Comparison of ENCODE assay signal across 9 mouse cellular contexts in the genomic region with DNA sequence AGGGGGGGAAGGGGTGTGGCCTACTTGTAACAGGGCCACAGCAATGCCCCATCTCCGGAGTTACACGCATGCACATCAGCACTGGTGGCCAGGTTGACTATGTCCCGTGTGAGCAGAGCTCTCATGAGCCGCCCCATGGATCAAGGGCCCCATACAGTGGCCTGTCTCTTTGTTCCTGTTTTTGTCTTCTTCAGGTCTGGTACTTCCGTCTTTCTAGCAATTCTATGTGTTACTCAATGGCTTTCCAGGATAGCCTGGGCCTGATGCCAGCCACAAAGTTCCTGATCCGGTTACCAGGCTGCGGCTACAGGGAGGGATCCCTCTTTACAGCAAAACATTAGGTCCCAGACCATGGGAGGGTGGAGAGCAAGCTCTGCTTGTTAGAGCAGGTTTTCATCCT. TPM values are rescaled to one million over a fixed set of nuclear protein-coding genes. Genes with fewer than 3 reads are reported as not detected.
DNase-seq lines count a peak whose midpoint lies in the region; ATAC-seq and TF ChIP-seq lines count a peak whose summit lies in the region.
"Had no signal": no experiment of that assay in that cellular context is flagged by ENCODE, and none has a peak within 500 bp of the region (broad histone marks: within the 10 kb centered on the region; RNA-seq: fewer than 3 reads in every experiment).

No protein-coding gene starts in this region.

- peaks cover 12% of the 10 kb centered on the region; the same call in 1 of the 2 replicates for H3K4me1 ChIP-seq in kidney, embryonic 16.5 days (ENCODE audit: insufficient read depth, low read length)
- H3K4me1 ChIP-seq in MEL (ENCODE audit: control insufficient read depth in 1 of 2, insufficient read depth in 2 of 2, low read length in 2 of 2) = peaks cover 0 to 11% of the 10 kb centered on the region in 2 experiments; a peak in 3 of 4 replicates
- H3K4me1 ChIP-seq in lung, embryonic 14.5 days (ENCODE audit: insufficient read depth) = no peaks in the 10 kb centered on the region

- no peak overlapping the region for H3K4me3 ChIP-seq in kidney, embryonic 16.5 days (ENCODE audit: low read length)
- H3K4me3 ChIP-seq in MEL (ENCODE audit: control insufficient read depth in 1 of 2, insufficient read depth in 1 of 2, low read depth in 2 of 2, low read length in 2 of 2) = peak overlapping the region; percentile 13 to 21; a peak in 2 of 4 replicates
- no peak overlapping the region for H3K4me3 ChIP-seq in lung, embryonic 14.5 days (ENCODE audit: low read depth, low read length)
- H3K4me3 ChIP-seq: liver, embryonic 13.5 days had no signal

- peak in 1 of 2 experiments; percentile 76; a peak in 2 of 4 replicates for TF ChIP-seq EP300 in MEL (IDR thresholded peaks at IDR 0.05; ENCODE audit: low read depth in 1 of 2, low read length in 2 of 2)

- H3K9ac ChIP-seq in kidney, embryonic 16.5 days (replicated peaks; ENCODE audit: low read length) = no peak overlapping the region
- H3K9ac ChIP-seq in MEL (ENCODE audit: control insufficient read depth, low read depth, low read length, poor library complexity, severe bottlenecking) = peak overlapping the region; percentile 44
- H3K9ac ChIP-seq in lung, embryonic 14.5 days = no peak overlapping the region
- H3K9ac ChIP-seq: liver, embryonic 13.5 days had no signal

- no peaks in the 10 kb centered on the region for H3K27me3 ChIP-seq in kidney, embryonic 16.5 days (ENCODE audit: insufficient read depth, low read length)
- H3K27me3 ChIP-seq in MEL (ENCODE audit: control insufficient read depth in 1 of 2, insufficient read depth in 2 of 2, low read length in 2 of 2) = no peaks in the 10 kb centered on the region
- no peaks in the 10 kb centered on the region for H3K27me3 ChIP-seq in lung, embryonic 14.5 days (ENCODE audit: insufficient read depth, low read length)
- H3K27me3 ChIP-seq: liver, embryonic 13.5 days had no signal

- no peak overlapping the region for H3K27ac ChIP-seq in kidney, embryonic 16.5 days (ENCODE audit: low read length)
- H3K27ac ChIP-seq in MEL (ENCODE audit: control insufficient read depth, low read depth, low read length) = 0 out of 2 replicates have a peak overlapping the region, but pooled peaks have one; percentile 26
- no peak overlapping the region for H3K27ac ChIP-seq in lung, embryonic 14.5 days (ENCODE audit: low read depth)
- H3K27ac ChIP-seq: liver, embryonic 13.5 days had no signal

- TF ChIP-seq CTCF in MEL (IDR thresholded peaks at IDR 0.05 in 2 of 3, conservative IDR thresholded peaks at IDR 0.05 in 1 of 3; ENCODE audit: control insufficient read depth in 1 of 3, insufficient read depth in 1 of 3, low read depth in 2 of 3, low read length in 3 of 3, poor library complexity in 1 of 3, severe bottlenecking in 1 of 3) = no peak
- no peak for TF ChIP-seq CTCF in lung, embryonic 14.5 days (IDR thresholded peaks at IDR 0.05; ENCODE audit: low read depth)

- H3K9me3 ChIP-seq in kidney, embryonic 16.5 days (ENCODE audit: low read length) = no peaks in the 10 kb centered on the region
- H3K9me3 ChIP-seq in MEL (replicated peaks; ENCODE audit: insufficient read depth, low read length) = no peaks in the 10 kb centered on the region
- H3K9me3 ChIP-seq in lung, embryonic 14.5 days (ENCODE audit: low read depth, low read length) = no peaks in the 10 kb centered on the region
- H3K9me3 ChIP-seq: liver, embryonic 13.5 days had no signal

- H3K36me3 ChIP-seq in kidney, embryonic 16.5 days (ENCODE audit: insufficient read depth, low read length) = no peaks in the 10 kb centered on the region
- H3K36me3 ChIP-seq in MEL (ENCODE audit: control insufficient read depth in 1 of 2, insufficient read depth in 2 of 2, low read length in 2 of 2) = peaks cover 0 to 5% of the 10 kb centered on the region in 2 experiments; a peak in 2 of 4 replicates
- H3K36me3 ChIP-seq in lung, embryonic 14.5 days (ENCODE audit: insufficient read depth) = no peaks in the 10 kb centered on the region
- H3K36me3 ChIP-seq: liver, embryonic 13.5 days had no signal

- peak; percentile 56 for DNase-seq in kidney, postnatal 10 days
- peak; percentile 85 for DNase-seq in MEL (ENCODE audit: low read depth, low spot score)
- DNase-seq in c-Kit-positive CD71-negative TER-119-negative erythroid progenitor cells, embryonic 14.5 days (ENCODE audit: low read depth) = peak; percentile 32
- DNase-seq in lung, embryonic 14.5 days = peak; percentile 60
- DNase-seq in frontal cortex, postnatal 14 days (ENCODE audit: low spot score in 2 of 2) = no peak
- no peak for DNase-seq in thymus, postnatal 4 days
- DNase-seq: liver, embryonic 13.5 days had no signal

- H3K79me2 ChIP-seq in MEL (ENCODE audit: control insufficient read depth, insufficient read depth, low read length, poor library complexity) = no peaks in the 10 kb centered on the region

- no peak for TF ChIP-seq POLR2A in MEL (IDR thresholded peaks at IDR 0.05; ENCODE audit: control insufficient read depth in 1 of 2, insufficient read depth in 1 of 2, low read depth in 1 of 2, low read length in 2 of 2, poor library complexity in 1 of 2)

- ATAC-seq in kidney, embryonic 16.5 days (ENCODE audit: low FRiP score, low TSS enrichment) = no peak
- ATAC-seq in lung, embryonic 14.5 days (ENCODE audit: insufficient read depth) = no peak
- no peak for ATAC-seq in megakaryocyte-erythroid progenitor cell, adult 5-6 weeks (replicated peaks; ENCODE audit: low FRiP score, low TSS enrichment, poor library complexity, severe bottlenecking)

- TF ChIP-seq RAD21 in MEL (IDR thresholded peaks at IDR 0.05; ENCODE audit: low read depth, low read length) = peak; percentile 9

- no peak overlapping the region for H3K4me2 ChIP-seq in kidney, embryonic 16.5 days (replicated peaks; ENCODE audit: low read depth, low read length)
- H3K4me2 ChIP-seq in lung, embryonic 14.5 days = no peak overlapping the region
- H3K4me2 ChIP-seq: liver, embryonic 13.5 days had no signal

- 86% methylated on average over 7 of the region's 7 CpGs for WGBS in kidney, embryonic 16.5 days
- WGBS in lung, embryonic 14.5 days = 82% methylated on average over 7 of the region's 7 CpGs

TF ChIP-seq in MEL, 35 proteins besides CTCF, POLR2A, EP300 and RAD21:
- no peak for TF ChIP-seq ZKSCAN1 (IDR thresholded peaks at IDR 0.05; ENCODE audit: low read depth, low read length)
- no peak for TF ChIP-seq JUND (IDR thresholded peaks at IDR 0.05; ENCODE audit: low read depth, low read length)
- 0 out of 2 replicates have a peak, but pooled peaks have one; percentile 27 for TF ChIP-seq TCF12 (IDR thresholded peaks at IDR 0.05; ENCODE audit: low read depth, low read length)
- no peak for TF ChIP-seq MAZ (IDR thresholded peaks at IDR 0.05; ENCODE audit: low read depth, low read length)
- TF ChIP-seq MAX (IDR thresholded peaks at IDR 0.05; ENCODE audit: low read length) = no peak
- TF ChIP-seq SIN3A (IDR thresholded peaks at IDR 0.05; ENCODE audit: low read length) = no peak; the same call in 1 of the 2 replicates
- no peak; the same call in 1 of the 2 replicates for TF ChIP-seq HCFC1 (IDR thresholded peaks at IDR 0.05; ENCODE audit: low read depth, low read length)
- no peak for TF ChIP-seq GATA1 (IDR thresholded peaks at IDR 0.05; ENCODE audit: low read depth, low read length)
- TF ChIP-seq SMC3 (IDR thresholded peaks at IDR 0.05; ENCODE audit: low read depth, low read length) = 0 out of 2 replicates have a peak, but pooled peaks have one; percentile 9
- no peak for TF ChIP-seq ETS1 (IDR thresholded peaks at IDR 0.05; ENCODE audit: low read depth, low read length)
- peak; percentile 76 for TF ChIP-seq ELF1 (IDR thresholded peaks at IDR 0.05; ENCODE audit: low read depth, low read length)
- TF ChIP-seq ZMIZ1 (IDR thresholded peaks at IDR 0.05; ENCODE audit: low read depth, low read length) = no peak
- TF ChIP-seq TBP (IDR thresholded peaks at IDR 0.05; ENCODE audit: low read depth, low read length) = no peak
- TF ChIP-seq TAL1 (IDR thresholded peaks at IDR 0.05; ENCODE audit: low read length) = no peak
- TF ChIP-seq MAFK (IDR thresholded peaks at IDR 0.05; ENCODE audit: borderline replicate concordance, low read depth, low read length) = no peak
- TF ChIP-seq MYB (IDR thresholded peaks at IDR 0.05; ENCODE audit: low read depth, low read length) = no peak
- no peak for TF ChIP-seq MXI1 (IDR thresholded peaks at IDR 0.05; ENCODE audit: low read depth, low read length)
- no peak for TF ChIP-seq USF1 (IDR thresholded peaks at IDR 0.05; ENCODE audit: low read depth, low read length)
- TF ChIP-seq RCOR1 (IDR thresholded peaks at IDR 0.05; ENCODE audit: low read depth, low read length) = peak; percentile 38; the same call in 1 of the 2 replicates
- no peak for TF ChIP-seq POLR2AphosphoS5 (IDR thresholded peaks at IDR 0.05; ENCODE audit: borderline replicate concordance, low read depth, low read length)
- no peak for TF ChIP-seq NRF1 (IDR thresholded peaks at IDR 0.05; ENCODE audit: insufficient read depth, low read depth, low read length, poor library complexity, severe bottlenecking)
- peak; percentile 32; the same call in 1 of the 2 replicates for TF ChIP-seq NELFE (IDR thresholded peaks at IDR 0.05; ENCODE audit: low read depth, low read length)
TF ChIP-seq in MEL: peak in this region for 5.

RNA-seq across cellular contexts. Expression of gene Ahctf1, which starts 39.1 kb away (rescaled TPM):
- polyA plus RNA-seq in kidney, embryonic 16.5 days (2015; fragmentation: Nextera tagmentation; extraction: Ambion mirVana) = 21.2 and 26.0 TPM in 2 replicates
- total RNA-seq in MEL (2012; rRNA removed) = 56.7 and 56.9 TPM in 2 replicates
- polyA plus RNA-seq in MEL (2012; ENCODE audit: insufficient read depth in 1 of 2, insufficient read length in 2 of 2, low read depth in 1 of 2, low replicate concordance in 2 of 2, missing spikeins in 1 of 2) = 100 to 1,000 TPM in 1 of 2 experiments, 10 to 100 TPM in 1; 70.8 to 489 TPM
- 35.5 and 36.6 TPM in 2 replicates for polyA plus RNA-seq in lung, embryonic 14.5 days (2014; fragmentation: Nextera tagmentation; extraction: Ambion mirVana)
- total RNA-seq in megakaryocyte-erythroid progenitor cell, adult 5-6 weeks (2014; fragmentation: Nextera tagmentation) = 145 and 151 TPM in 2 replicates
- 189 and 190 TPM in 2 replicates for total RNA-seq in megakaryocyte-erythroid progenitor cell, adult 5-6 weeks (2017)

RNA-seq across cellular contexts. Expression of gene Gm10518, which starts 39.4 kb away (rescaled TPM):
- polyA plus RNA-seq in kidney, embryonic 16.5 days (2015; fragmentation: Nextera tagmentation; extraction: Ambion mirVana) = not detected in 2 replicates
- total RNA-seq in MEL (2012; rRNA removed) = 4.2 and 5.2 TPM in 2 replicates
- polyA plus RNA-seq in MEL (2012; ENCODE audit: insufficient read depth in 1 of 2, insufficient read length in 2 of 2, low read depth in 1 of 2, low replicate concordance in 2 of 2, missing spikeins in 1 of 2) = under 1 TPM in 1 of 2 experiments, not detected in 1; 0.42 TPM
- polyA plus RNA-seq in lung, embryonic 14.5 days (2014; fragmentation: Nextera tagmentation; extraction: Ambion mirVana) = 0.24 TPM in 1 of 2 replicates, not detected in the other
- 0.94 TPM in 1 of 2 replicates, not detected in the other for total RNA-seq in megakaryocyte-erythroid progenitor cell, adult 5-6 weeks (2014; fragmentation: Nextera tagmentation)
- 0.09 and 1.9 TPM in 2 replicates for total RNA-seq in megakaryocyte-erythroid progenitor cell, adult 5-6 weeks (2017)

Comparison
In these comparisons a context has a peak if more than half of its experiments do, and no peak if none do; other contexts are left out.
1. DNase-seq: peak in kidney, postnatal 10 days (single experiment), MEL (single experiment), c-Kit-positive CD71-negative TER-119-negative erythroid progenitor cells, embryonic 14.5 days (single experiment) and lung, embryonic 14.5 days (single experiment); none in frontal cortex, postnatal 14 days (0 of 2) and thymus, postnatal 4 days (single experiment).
2. H3K4me3 ChIP-seq: peak in MEL (2 of 2); none in kidney, embryonic 16.5 days (single experiment) and lung, embryonic 14.5 days (single experiment).